Mouse (Mus musculus) kidney, postnatal 4 days (tissue): ENCODE data around the gene Olfr56.
A peak's percentile ranks its signal among the peaks of the same experiment; 100 is the strongest.
"Not testable (repeated sequence)": the region's sequence is repeated elsewhere in the genome, so short reads cannot be mapped to it uniquely, and the experiment has no call there.

Experiments used
- DNase-seq, 2 experiments: peaks; one replicate each; pipeline ENCODE4 v3.0.0; 2021; ENCODE audit warnings: mixed read lengths in 2 of 2

Gene Olfr56

GRCm38 (mm10) chr11:48978240-48978939 is at the start of gene Olfr56:
Gene Olfr56, plus strand, starts transcription at chr11:48978889.
- not testable (repeated sequence) for DNase-seq

GRCm38 (mm10) chr11:48933422-48933821 is 45.3 kb upstream of the Olfr56 start:
- DNase-seq: not testable (repeated sequence)

DNA sequence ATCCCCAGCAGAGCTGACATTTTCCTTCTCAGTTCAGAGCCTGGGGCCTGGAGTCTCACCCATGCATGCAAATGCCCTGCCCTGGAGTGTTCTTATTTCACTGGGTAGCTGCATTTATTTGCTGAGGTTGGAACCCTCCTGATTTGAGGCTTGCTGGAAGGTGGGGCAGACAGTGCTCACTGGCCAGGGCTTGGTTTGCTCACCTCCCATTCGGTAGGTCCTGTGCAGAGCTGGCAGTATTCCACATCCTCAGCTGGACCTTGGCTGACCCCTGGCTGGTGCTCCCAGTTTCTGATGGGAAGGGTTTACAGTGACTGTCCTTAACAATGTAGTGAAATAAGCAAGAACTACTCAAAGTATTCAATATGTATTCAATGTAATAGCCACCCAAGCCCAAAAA is 44.8 kb upstream of the Olfr56 start:
- not testable (repeated sequence) for DNase-seq

GRCm38 (mm10) chr11:48935291-48935690 is 43.4 kb upstream of the Olfr56 start:
- not testable (repeated sequence) for DNase-seq

DNA sequence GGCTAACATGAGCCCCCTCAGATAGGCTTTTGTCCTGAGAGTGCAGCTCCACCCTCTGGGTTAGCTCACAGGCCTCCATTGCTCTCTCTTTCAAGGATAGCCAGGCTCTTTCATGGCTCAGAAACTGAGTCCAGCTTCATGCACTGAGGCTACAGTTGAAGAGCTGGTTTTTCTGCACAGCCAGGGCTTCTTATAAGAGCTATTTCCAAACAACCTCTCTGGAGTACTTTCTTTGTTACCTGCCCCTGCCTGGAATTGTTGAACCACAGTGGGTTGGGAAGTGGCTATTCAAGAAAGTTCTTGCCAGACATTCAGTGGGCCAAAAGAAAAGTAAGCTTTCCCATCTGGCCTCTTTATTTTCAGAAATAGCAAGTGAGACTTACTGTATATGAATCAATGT is 39.4 kb upstream of the Olfr56 start:
- not testable (repeated sequence) for DNase-seq

DNA sequence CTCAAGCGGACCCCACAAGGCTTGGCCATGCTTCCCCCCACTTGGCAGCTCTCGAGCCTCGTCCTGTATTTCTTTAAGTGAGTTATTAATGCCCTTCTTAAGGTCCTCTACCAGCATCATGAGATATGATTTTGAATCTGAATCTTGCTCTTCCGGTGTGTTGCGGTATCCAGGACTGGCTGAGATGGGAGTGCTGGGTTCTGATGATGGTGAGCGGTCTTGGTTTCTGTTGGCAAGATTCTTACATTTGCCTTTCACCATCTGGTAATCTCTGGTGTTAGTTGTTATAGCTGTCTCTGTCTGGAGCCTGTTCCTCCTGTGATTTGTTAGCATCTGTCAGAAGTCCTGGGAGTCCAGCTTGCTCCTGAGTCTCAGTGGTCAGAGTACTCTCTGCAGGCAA is 32.6 kb upstream of the Olfr56 start, which contains the start of gene Psme2b:
Psme2b (minus strand) TSS at position 101 of the 400 bp plus-strand sequence.
- not testable (repeated sequence) for DNase-seq

DNA sequence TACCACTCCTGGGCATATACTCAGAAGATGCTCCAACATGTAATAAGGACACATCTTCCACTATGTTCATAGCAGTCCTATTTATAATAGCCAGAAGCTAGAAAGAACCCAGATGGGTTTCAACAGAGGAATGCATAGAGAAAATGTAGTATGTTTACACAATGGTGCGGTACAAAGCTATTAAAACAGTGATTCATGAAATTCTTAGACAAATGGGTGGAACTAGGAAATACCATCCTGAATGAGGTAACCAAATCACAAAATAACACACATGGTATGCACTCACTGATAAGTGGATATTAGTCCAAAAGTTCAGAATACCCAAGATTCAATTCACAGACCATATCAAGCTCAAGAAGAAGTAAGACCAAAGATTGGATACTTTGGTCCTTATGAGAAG is 4.0 kb upstream of the Olfr56 start:
- DNase-seq: not testable (repeated sequence)

DNA sequence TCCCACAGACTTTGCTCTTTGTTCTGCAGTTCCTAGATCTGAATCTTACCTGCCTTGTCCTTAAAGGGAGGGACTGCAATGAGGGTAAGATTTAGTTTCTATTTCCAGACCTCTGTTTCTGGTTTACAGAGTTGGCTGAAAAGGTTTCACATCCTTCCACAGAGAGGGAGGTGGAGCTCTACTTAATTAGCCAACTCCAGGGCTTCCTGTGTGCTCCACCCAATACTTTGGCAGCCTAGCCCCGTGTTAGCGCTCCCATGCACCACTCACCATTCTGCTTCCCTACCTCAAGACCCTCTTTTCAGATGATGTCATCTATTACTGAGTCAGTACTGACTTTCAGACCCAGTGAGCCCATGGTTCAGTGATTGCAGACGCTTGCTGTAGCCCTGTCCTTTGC is 562 bp downstream of the Olfr56 start, which contains the start of gene 9930111J21Rik1:
9930111J21Rik1 (minus strand) TSS at position 148 of the 400 bp plus-strand sequence.
- DNase-seq: not testable (repeated sequence)

GRCm38 (mm10) chr11:48980052-48980451 is 1.4 kb downstream of the Olfr56 start:
- DNase-seq: not testable (repeated sequence)

GRCm38 (mm10) chr11:48982848-48983247 is 4.2 kb downstream of the Olfr56 start:
- not testable (repeated sequence) for DNase-seq

GRCm38 (mm10) chr11:48988219-48988618 is 9.5 kb downstream of the Olfr56 start:
- not testable (repeated sequence) for DNase-seq

DNA sequence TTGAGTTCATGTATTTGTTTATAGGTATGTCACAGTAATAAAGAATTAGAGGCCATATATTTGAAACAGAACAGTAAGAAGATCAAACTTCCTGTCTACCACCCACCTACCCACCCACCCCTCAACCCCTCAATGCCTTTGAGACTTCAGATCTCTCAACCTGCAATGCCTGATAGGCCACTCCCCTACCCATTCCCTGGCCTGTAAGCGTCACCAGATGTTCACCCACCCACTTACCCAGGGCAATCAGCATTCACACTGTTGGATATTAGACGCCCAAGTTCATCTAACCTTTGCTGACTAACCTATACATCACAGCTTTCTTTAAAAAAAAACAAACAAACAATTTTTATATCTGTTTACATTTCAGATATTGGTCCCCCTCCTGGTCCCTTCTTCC is 11.3 kb downstream of the Olfr56 start:
- DNase-seq: not testable (repeated sequence)

DNA sequence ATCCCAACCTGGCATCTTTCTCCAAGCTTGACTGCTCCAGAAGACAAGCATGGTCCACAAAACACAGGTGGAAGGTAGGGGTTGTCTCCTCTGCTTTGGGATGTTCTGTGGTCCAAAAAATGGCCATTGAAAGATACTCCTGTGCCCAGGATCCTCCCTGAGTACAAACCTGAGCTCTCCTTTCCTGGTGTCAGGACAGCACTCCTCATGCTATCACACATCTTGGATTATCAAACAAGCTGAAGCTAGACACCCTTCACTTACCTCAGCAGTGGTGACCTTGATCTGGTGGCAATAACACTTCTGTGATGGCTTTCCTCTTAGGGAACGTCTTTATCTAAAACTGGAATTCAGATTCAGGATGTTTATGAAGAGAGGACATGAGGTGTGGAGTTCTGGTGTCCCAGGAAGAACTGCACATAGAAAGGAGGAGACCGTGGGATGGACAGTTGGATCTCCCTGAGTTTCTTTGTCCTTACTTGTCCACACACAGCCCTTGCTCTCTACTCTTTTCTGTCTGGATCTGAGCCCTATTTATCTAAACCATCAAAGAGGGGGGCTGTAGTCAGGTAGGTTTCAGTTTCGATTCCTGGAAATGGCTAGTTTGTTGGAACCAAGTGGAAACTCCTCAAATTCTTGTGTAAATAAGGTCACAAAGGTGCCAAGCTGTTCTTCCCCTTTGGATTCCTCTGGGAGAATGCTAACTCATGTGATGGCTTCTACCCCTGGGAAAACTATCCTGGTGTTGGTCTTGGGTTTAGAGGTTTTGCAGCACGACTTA is 13.2 kb downstream of the Olfr56 start, which contains the start of gene Gm12185:
Gm12185 (minus strand) TSS at position 487 of the 781 bp plus-strand sequence.
- not testable (repeated sequence) for DNase-seq

GRCm38 (mm10) chr11:48993296-48993695 is 14.6 kb downstream of the Olfr56 start:
- DNase-seq: not testable (repeated sequence)

DNA sequence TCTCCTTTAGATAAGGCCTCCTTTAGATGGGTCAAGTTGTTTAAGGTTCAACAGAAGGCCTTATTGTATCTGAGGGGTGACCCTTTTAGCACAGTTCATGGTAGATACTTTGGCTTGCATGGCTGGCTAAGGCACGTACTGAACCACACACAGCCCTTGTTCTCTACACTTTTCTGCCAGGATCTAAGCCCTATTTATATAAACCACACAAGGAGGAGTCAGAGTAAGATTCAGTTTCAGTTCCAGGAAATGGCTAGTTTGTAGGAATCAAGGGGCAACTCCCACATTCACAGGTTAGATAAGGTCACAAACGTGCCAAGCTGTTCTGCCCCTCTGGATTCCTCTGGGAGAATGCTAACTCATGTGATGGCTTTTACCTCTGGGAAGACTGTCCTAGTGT is 15.3 kb downstream of the Olfr56 start, which contains the start of gene Tgtp1:
Tgtp1 (minus strand) TSS at position 155 of the 400 bp plus-strand sequence.
- DNase-seq: peak in 1 of 2 experiments; percentile 6

- DNase-seq: not testable (repeated sequence)
Observed at GRCm38 (mm10) chr11:49000411-49000810, 21.7 kb downstream of the Olfr56 start.

DNA sequence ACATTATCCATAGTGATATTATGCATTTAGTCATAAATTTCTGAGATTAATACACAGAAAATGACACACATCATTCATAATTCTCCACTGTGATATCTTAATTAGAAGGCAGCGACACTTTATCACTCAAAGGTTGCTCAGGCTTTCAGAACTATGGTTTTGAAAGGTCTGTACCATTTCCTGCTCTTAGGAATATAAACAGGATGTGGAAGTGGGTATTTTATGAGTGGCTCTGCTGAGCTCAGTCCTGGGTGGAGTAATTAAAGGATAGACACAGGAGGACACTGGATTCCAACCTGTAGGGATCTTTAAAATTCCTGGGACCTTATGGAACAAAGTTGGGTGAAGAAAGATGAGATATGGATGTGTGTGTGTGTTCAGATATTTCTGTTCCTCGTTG is 27.6 kb downstream of the Olfr56 start:
- not testable (repeated sequence) for DNase-seq

- DNase-seq: not testable (repeated sequence)
Observed at GRCm38 (mm10) chr11:49006785-49007184, 28.1 kb downstream of the Olfr56 start.

DNA sequence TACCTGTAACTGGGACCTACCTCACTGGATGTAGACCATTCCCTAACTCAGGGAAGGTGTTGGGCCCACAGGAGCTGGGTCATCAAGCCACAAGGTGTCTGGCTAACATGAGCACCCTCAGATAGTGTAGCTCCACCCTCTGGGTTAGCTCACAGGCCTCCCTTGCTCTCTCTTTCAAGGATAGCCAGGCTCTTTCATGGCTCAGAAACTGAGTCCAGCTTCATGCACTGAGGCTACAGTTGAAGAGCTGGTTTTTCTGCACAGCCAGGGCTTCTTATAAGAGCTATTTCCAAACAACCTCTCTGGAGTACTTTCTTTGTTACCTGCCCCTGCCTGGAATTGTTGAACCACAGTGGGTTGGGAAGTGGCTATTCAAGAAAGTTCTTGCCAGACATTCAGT is 33.4 kb downstream of the Olfr56 start:
- not testable (repeated sequence) for DNase-seq

DNA sequence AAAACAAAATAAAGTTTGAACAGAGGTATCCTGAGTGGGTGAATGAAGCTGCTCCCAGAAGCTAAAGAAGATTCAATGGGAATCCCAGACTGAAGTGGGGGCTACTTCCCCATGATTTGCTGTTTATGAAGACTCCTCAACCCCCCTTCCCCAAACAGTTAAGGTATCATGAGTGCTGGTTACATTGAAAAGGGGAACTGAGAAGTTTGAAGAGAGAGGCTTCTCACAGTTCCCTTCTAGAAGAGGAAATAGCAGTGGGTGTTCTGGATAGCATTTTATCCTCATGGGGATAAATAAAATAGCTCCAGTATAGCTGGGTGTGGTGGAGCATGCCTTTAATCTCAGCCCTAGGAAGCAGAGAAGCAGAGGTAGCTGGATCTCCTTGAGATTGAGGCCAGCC is 71.4 kb downstream of the Olfr56 start:
- DNase-seq: not testable (repeated sequence)

GRCm38 (mm10) chr11:49051093-49051891 is 72.6 kb downstream of the Olfr56 start, which contains the start of gene 9930111J21Rik2:
Gene 9930111J21Rik2, minus strand, starts transcription at chr11:49051242.
- not testable (repeated sequence) for DNase-seq

GRCm38 (mm10) chr11:49051894-49052293 is 73.2 kb downstream of the Olfr56 start:
- not testable (repeated sequence) for DNase-seq
